Mouse (Mus musculus) forebrain, postnatal 0 days (tissue): ENCODE data around the gene Uaca. TPM values are rescaled to one million over a fixed set of nuclear protein-coding genes. Genes with fewer than 3 reads are reported as not detected.

Experiments
- ATAC-seq: fragments of 200-750 bp; cut with Nextera tagmentation; 2 replicates; pipeline ENCODE4 v1.8.0; 2017; ENCODE audit warnings: mild to moderate bottlenecking, moderate library complexity
- DNase-seq: peaks from one replicate; pipeline ENCODE4 v3.0.0-alpha.2; 2015
- H3K27ac ChIP-seq: fragments of 300-500 bp; sonication (generic); 2 replicates; pipeline ENCODE4 v1.5.1; 2014; ENCODE audit warnings: low read depth, mild to moderate bottlenecking, antibody characterized with exemption, low read length, moderate library complexity, mixed read lengths
- H3K27me3 ChIP-seq: fragments of 300-500 bp; sonication (generic); 2 replicates; pipeline ENCODE4 v1.6.1; 2014; ENCODE audit warnings: mild to moderate bottlenecking, low read length, mixed read lengths; ENCODE audit not compliant: insufficient read depth
- H3K36me3 ChIP-seq: fragments of 300-500 bp; sonication (generic); 2 replicates; pipeline ENCODE4 v1.6.1; 2014; ENCODE audit warnings: mild to moderate bottlenecking, moderate library complexity; ENCODE audit not compliant: insufficient read depth
- H3K4me1 ChIP-seq: fragments of 300-500 bp; sonication (generic); 2 replicates; pipeline ENCODE4 v1.6.1; 2014; ENCODE audit warnings: antibody characterized with exemption; ENCODE audit not compliant: insufficient read depth
- H3K4me2 ChIP-seq: fragments of 300-500 bp; sonication (generic); 2 replicates; pipeline ENCODE4 v1.6.1; 2014; ENCODE audit warnings: low read depth, mild to moderate bottlenecking, moderate library complexity
- H3K4me3 ChIP-seq: fragments of 300-500 bp; sonication (generic); 2 replicates; pipeline ENCODE4 v1.5.1; 2014; ENCODE audit warnings: low read depth, low read length, mixed read lengths
- H3K9ac ChIP-seq: fragments of 300-500 bp; sonication (generic); 2 replicates; pipeline ENCODE4 v1.6.1; 2014; ENCODE audit warnings: mild to moderate bottlenecking
- H3K9me3 ChIP-seq: fragments of 300-500 bp; sonication (generic); 2 replicates; pipeline ENCODE4 v1.6.1; 2016; ENCODE audit warnings: low read length
- CTCF ChIP-seq: sonication (generic); IDR thresholded peaks from 2 replicates; pipeline ENCODE4 v1.5.1; 2016; ENCODE audit warnings: antibody characterized with exemption, control low read depth, low read depth
- WGBS: fragments of 180-500 bp; shearing (Covaris S2); extraction: QIAGEN DNeasy Blood & Tissue Kit; methylation state at CpG from one replicate; pipeline ENCODE4 v1.1.7; 2014; 5-methylcytosine and 5-hydroxymethylcytosine counted together
- polyA plus RNA-seq: library from polyadenylated mRNA; unstranded; fragments of >200 nt; fragmentation: Nextera tagmentation; extraction: Ambion mirVana; gene quantifications from 2 replicates; pipeline ENCODE4 v1.2.1, GENCODE M21; 2015
- total RNA-seq: library from RNA; depleted of rRNA; stranded (reverse); fragments of >200 nt; gene quantifications from 2 replicates; pipeline ENCODE4 v1.2.3, GENCODE M21; 2014

Uaca gene
- total and polyA plus RNA-seq, 2 experiments from 2014 or later, result 8.9 to 10.2 TPM

GRCm38 (mm10) chr9:60790282-60790681 lies 4.1 kb upstream of the Uaca start:
- ATAC-seq (no peak), DNase-seq (no peak)
- no peak for TF ChIP-seq CTCF
- no peak overlapping the region for H3K4me2 ChIP-seq
- no peak overlapping the region for H3K9ac ChIP-seq
- H3K4me3 ChIP-seq, result no peak overlapping the region
- H3K36me3 ChIP-seq, result no peaks in the 10 kb centered on the region
- H3K9me3 ChIP-seq, result no peaks in the 10 kb centered on the region
- 83% methylated on average over 2 of the region's 2 CpGs for WGBS
- H3K4me1 ChIP-seq, result peaks cover 7% of the 10 kb centered on the region; the same call in 1 of the 2 replicates
- no peak overlapping the region for H3K27ac ChIP-seq
- H3K27me3 ChIP-seq, result no peaks in the 10 kb centered on the region

- Histone ChIP-seq H3K4me2 (peak overlapping the region; percentile 100), H3K9ac (peak overlapping the region; percentile 51), H3K4me3 (peak overlapping the region; percentile 56), H3K27me3 (no peaks in the 10 kb centered on the region; the same call in 1 of the 2 replicates), H3K9me3 (no peaks in the 10 kb centered on the region), H3K36me3 (no peaks in the 10 kb centered on the region), H3K27ac (no peak overlapping the region), H3K4me1 (peaks cover 7% of the 10 kb centered on the region; the same call in 1 of the 2 replicates)
- TF ChIP-seq CTCF, result no peak
- WGBS, result 2% methylated on average over 30 of the region's 30 CpGs
- DNase-seq, result peak; percentile 38
- peak; percentile 28; the same call in 1 of the 2 replicates for ATAC-seq
These were observed 554 bp downstream of the Uaca start for GRCm38 (mm10) chr9:60794841-60795351.

DNA sequence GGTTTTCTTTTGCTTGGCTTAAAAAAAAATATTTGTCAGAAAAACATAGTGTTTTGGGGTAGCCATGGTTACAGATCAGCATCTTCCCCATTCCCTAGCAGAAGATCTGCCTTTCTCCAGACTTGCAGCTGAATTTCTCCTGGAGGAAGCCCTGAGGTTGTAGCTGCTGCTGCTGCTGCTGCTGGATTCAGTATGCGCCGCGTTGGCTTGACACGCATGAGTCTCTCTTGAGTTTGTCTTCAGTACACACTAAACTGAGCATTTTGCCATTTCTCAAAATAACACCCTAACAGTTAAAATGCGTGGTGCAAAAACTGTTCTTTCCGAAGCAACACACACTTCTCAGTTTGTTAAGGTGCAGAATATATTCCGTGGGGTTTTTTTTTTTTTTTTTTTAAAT lies 1.7 kb downstream of the Uaca start:
- TF ChIP-seq CTCF, result no peak
- Histone ChIP-seq H3K27ac (no peak overlapping the region), H3K9me3 (no peaks in the 10 kb centered on the region), H3K9ac (no peak overlapping the region), H3K4me1 (peaks cover 7% of the 10 kb centered on the region; the same call in 1 of the 2 replicates), H3K4me3 (0 out of 2 replicates have a peak overlapping the region, but pooled peaks have one; percentile 3), H3K36me3 (no peaks in the 10 kb centered on the region), H3K27me3 (no peaks in the 10 kb centered on the region; the same call in 1 of the 2 replicates), H3K4me2 (no peak overlapping the region)
- 62% methylated on average over 7 of the region's 7 CpGs for whole genome bisulfite sequencing
- ATAC-seq, result no peak
- peak; percentile 30 for DNase-seq

- DNase-seq (no peak), ATAC-seq (no peak)
- H3K4me2 ChIP-seq, result no peak overlapping the region
- H3K27ac ChIP-seq, result no peak overlapping the region
- H3K9me3 ChIP-seq, result no peaks in the 10 kb centered on the region
- H3K36me3 ChIP-seq, result no peaks in the 10 kb centered on the region
- no peak overlapping the region for H3K4me3 ChIP-seq
- TF ChIP-seq CTCF, result no peak
- peaks cover 7% of the 10 kb centered on the region; the same call in 1 of the 2 replicates for H3K4me1 ChIP-seq
- WGBS, result 84% methylated on average over 6 of the region's 6 CpGs
- H3K27me3 ChIP-seq, result no peaks in the 10 kb centered on the region; the same call in 1 of the 2 replicates
- H3K9ac ChIP-seq, result no peak overlapping the region
These were observed 2.8 kb downstream of the Uaca start for GRCm38 (mm10) chr9:60797126-60797525.

- Histone ChIP-seq H3K4me3 (no peak overlapping the region), H3K36me3 (no peaks in the 10 kb centered on the region), H3K27ac (no peak overlapping the region), H3K4me2 (no peak overlapping the region), H3K9ac (no peak overlapping the region), H3K4me1 (peaks cover 7% of the 10 kb centered on the region; the same call in 1 of the 2 replicates), H3K9me3 (no peaks in the 10 kb centered on the region), H3K27me3 (no peaks in the 10 kb centered on the region; the same call in 1 of the 2 replicates)
- no peak for TF ChIP-seq CTCF
- no peak for ATAC-seq
- WGBS, result 15% methylated on average over 10 of the region's 10 CpGs
- DNase-seq, result no peak
These were observed 4.7 kb downstream of the Uaca start for GRCm38 (mm10) chr9:60799061-60799460.

GRCm38 (mm10) chr9:60800663-60801382 lies 6.5 kb downstream of the Uaca start:
- no peaks in the 10 kb centered on the region for H3K36me3 ChIP-seq
- H3K9me3 ChIP-seq, result no peaks in the 10 kb centered on the region
- DNase-seq, result no peak
- no peaks in the 10 kb centered on the region for H3K4me1 ChIP-seq
- no peak for ATAC-seq
- 87% methylated on average over 8 of the region's 8 CpGs for WGBS
- H3K27me3 ChIP-seq, result no peaks in the 10 kb centered on the region; the same call in 1 of the 2 replicates
- no peak overlapping the region for H3K4me3 ChIP-seq
- H3K4me2 ChIP-seq, result no peak overlapping the region
- H3K27ac ChIP-seq, result no peak overlapping the region
- H3K9ac ChIP-seq, result no peak overlapping the region
- no peak for TF ChIP-seq CTCF

DNA sequence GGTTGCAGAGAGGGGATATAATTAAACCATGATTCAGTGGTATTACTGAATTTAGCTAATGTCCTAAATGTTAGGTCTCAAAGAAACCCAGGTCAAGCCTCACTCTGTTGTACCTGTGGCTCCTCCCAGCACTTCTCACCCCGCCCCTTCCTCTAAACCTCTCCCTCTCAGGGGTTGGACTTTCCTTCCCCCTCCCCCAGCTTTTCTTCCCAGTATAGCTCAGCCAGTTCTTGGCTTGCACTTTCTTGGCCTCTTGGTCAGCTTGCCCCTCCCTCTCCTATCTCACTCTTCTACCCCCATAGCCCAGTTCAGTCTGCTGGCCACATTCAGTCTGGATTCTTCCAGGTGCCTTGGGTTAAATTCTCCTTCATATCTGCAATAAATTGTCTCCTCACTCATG lies 7.4 kb downstream of the Uaca start:
- Histone ChIP-seq H3K4me3 (no peak overlapping the region), H3K9me3 (no peaks in the 10 kb centered on the region), H3K36me3 (no peaks in the 10 kb centered on the region), H3K27ac (no peak overlapping the region), H3K4me1 (no peaks in the 10 kb centered on the region), H3K4me2 (no peak overlapping the region), H3K9ac (no peak overlapping the region), H3K27me3 (no peaks in the 10 kb centered on the region; the same call in 1 of the 2 replicates)
- ATAC-seq, result no peak
- WGBS, result 74% methylated on average over 1 of the region's 1 CpGs
- no peak for TF ChIP-seq CTCF
- no peak for DNase-seq
